Mouse (Mus musculus) left cerebral cortex, postnatal 10 days (tissue): ENCODE results near the gene Tnfrsf11a. TPM values are rescaled to one million over a fixed set of nuclear protein-coding genes. Genes with fewer than 3 reads are reported as not detected.

Source experiments
- DNase-seq, 2 experiments: peaks; one replicate each; pipeline ENCODE4 v3.0.0; 2021 to 2022; ENCODE audit warnings: low spot score in 2 of 2, mixed read lengths in 1 of 2; ENCODE audit errors: extremely low spot score in 1 of 2
- intact Hi-C: fragments of 180-260 bp; cut with DNase I; formaldehyde crosslinking; loops from one replicate; pipeline ENCODE4 v1.15.1; 2025
- total RNA-seq, 2 experiments: library from RNA; stranded (reverse); gene quantifications; 2 replicates each; pipeline ENCODE4 v1.2.3; 2021

Gene Tnfrsf11a
- total RNA-seq, 2 experiments from 2014 or later: 7.9 to 8.7 TPM

- intact Hi-C loops: no loop called here
- no peak for DNase-seq
Measured at GRCm38 (mm10) chr1:105815736-105816135, 35.2 kb downstream of the Tnfrsf11a start.

GRCm38 (mm10) chr1:105819031-105819430 is 38.5 kb downstream of the Tnfrsf11a start:
- no peak for DNase-seq
- intact Hi-C loops: no loop called here

GRCm38 (mm10) chr1:105819740-105820139 is 39.2 kb downstream of the Tnfrsf11a start:
- intact Hi-C loops: no loop called here
- no peak for DNase-seq

GRCm38 (mm10) chr1:105824356-105824755 is 43.8 kb downstream of the Tnfrsf11a start:
- DNase-seq: no peak
- intact Hi-C loops: no loop called here

- DNase-seq: no peak
- intact Hi-C loops: no loop called here
Measured at GRCm38 (mm10) chr1:105824980-105825379, 44.5 kb downstream of the Tnfrsf11a start.

- no peak for DNase-seq
- intact Hi-C loops: no loop called here
Measured at GRCm38 (mm10) chr1:105827374-105827773, 46.9 kb downstream of the Tnfrsf11a start.

GRCm38 (mm10) chr1:105827786-105828345 is 47.3 kb downstream of the Tnfrsf11a start:
- intact Hi-C loops: no loop called here
- no peak for DNase-seq

- intact Hi-C loops: no loop called here
- no peak for DNase-seq
Measured at GRCm38 (mm10) chr1:105829171-105829570, 48.7 kb downstream of the Tnfrsf11a start.

GRCm38 (mm10) chr1:105832784-105833183 is 52.3 kb downstream of the Tnfrsf11a start:
- intact Hi-C loops: no loop called here
- no peak for DNase-seq

GRCm38 (mm10) chr1:105842950-105843349 is 62.4 kb downstream of the Tnfrsf11a start:
- intact Hi-C loops: no loop called here
- DNase-seq: no peak

GRCm38 (mm10) chr1:105843386-105843785 is 62.9 kb downstream of the Tnfrsf11a start:
- intact Hi-C loops: no loop called here
- DNase-seq: no peak

- intact Hi-C loops: no loop called here
- no peak for DNase-seq
Measured at GRCm38 (mm10) chr1:105843856-105844255, 63.3 kb downstream of the Tnfrsf11a start.

- DNase-seq: peak in 1 of 2 experiments; percentile 42
- intact Hi-C loops: no loop called here
Measured at GRCm38 (mm10) chr1:105844341-105845006, 64.0 kb downstream of the Tnfrsf11a start.

- intact Hi-C loops: no loop called here
Measured at GRCm38 (mm10) chr1:105846431-105846830, 65.9 kb downstream of the Tnfrsf11a start.

GRCm38 (mm10) chr1:105848806-105849205 is 68.3 kb downstream of the Tnfrsf11a start:
- intact Hi-C loops: no loop called here
- no peak for DNase-seq

More at GRCm38 (mm10) chr1:105846431-105846830, 65.9 kb downstream of the Tnfrsf11a start:
- DNase-seq: no peak

GRCm38 (mm10) chr1:105851341-105851740 is 70.8 kb downstream of the Tnfrsf11a start:
- intact Hi-C loops: no loop called here
- no peak for DNase-seq

- no peak for DNase-seq
- intact Hi-C loops: no loop called here
Measured at GRCm38 (mm10) chr1:105859740-105860139, 79.2 kb downstream of the Tnfrsf11a start.

GRCm38 (mm10) chr1:105876589-105876988 is 96.1 kb downstream of the Tnfrsf11a start:
- DNase-seq: peak in 1 of 2 experiments; percentile 22
- intact Hi-C loops: no loop called here

GRCm38 (mm10) chr1:105877808-105878207 is 97.3 kb downstream of the Tnfrsf11a start:
- intact Hi-C loops: no loop called here
- no peak for DNase-seq

GRCm38 (mm10) chr1:105878416-105878815 is 97.9 kb downstream of the Tnfrsf11a start:
- DNase-seq: no peak
- intact Hi-C loops: no loop called here
